Comparison of ENCODE assay signal across 8 mouse cellular contexts in genomic region chr11:119036934-119037779, GRCm38 (mm10). TPM values are rescaled to one million over a fixed set of nuclear protein-coding genes. Genes with fewer than 3 reads are reported as not detected.
DNase-seq lines count a peak whose midpoint lies in the region; ATAC-seq and TF ChIP-seq lines count a peak whose summit lies in the region.

No protein-coding gene starts in this region.

- ATAC-seq in forebrain, postnatal 0 days = no peak
- no peak for ATAC-seq in limb, embryonic 13.5 days (ENCODE audit: low FRiP score, low read depth)
- ATAC-seq in neural tube, embryonic 15.5 days (ENCODE audit: low FRiP score) = no peak

- peaks cover 7% of the 10 kb centered on the region; the same call in 1 of the 2 replicates for H3K36me3 ChIP-seq in forebrain, postnatal 0 days (ENCODE audit: insufficient read depth)
- H3K36me3 ChIP-seq in limb, embryonic 13.5 days = peaks cover 10% of the 10 kb centered on the region
- H3K36me3 ChIP-seq in neural tube, embryonic 15.5 days = peaks cover 8% of the 10 kb centered on the region

- peaks cover 21% of the 10 kb centered on the region for H3K4me1 ChIP-seq in forebrain, postnatal 0 days (ENCODE audit: insufficient read depth)
- H3K4me1 ChIP-seq in limb, embryonic 13.5 days = peaks cover 73% of the 10 kb centered on the region
- peaks cover 71% of the 10 kb centered on the region for H3K4me1 ChIP-seq in neural tube, embryonic 15.5 days

- H3K27me3 ChIP-seq in forebrain, postnatal 0 days (ENCODE audit: insufficient read depth, low read length) = peaks cover 47% of the 10 kb centered on the region
- peaks cover 59% of the 10 kb centered on the region for H3K27me3 ChIP-seq in limb, embryonic 13.5 days
- peaks cover 68% of the 10 kb centered on the region for H3K27me3 ChIP-seq in neural tube, embryonic 15.5 days (replicated peaks)

- H3K9ac ChIP-seq in forebrain, postnatal 0 days = peak overlapping the region; percentile 14; the same call in 1 of the 2 replicates
- peak overlapping the region; percentile 71 for H3K9ac ChIP-seq in limb, embryonic 13.5 days
- peak overlapping the region; percentile 29 for H3K9ac ChIP-seq in neural tube, embryonic 15.5 days (replicated peaks)

- WGBS in forebrain, postnatal 0 days = 12% methylated on average over 57 of the region's 57 CpGs
- WGBS in limb, embryonic 13.5 days = 2% methylated on average over 57 of the region's 57 CpGs
- WGBS in neural tube, embryonic 15.5 days = 7% methylated on average over 57 of the region's 57 CpGs

- peak overlapping the region; percentile 35 for H3K4me3 ChIP-seq in forebrain, postnatal 0 days (ENCODE audit: low read depth, low read length)
- peak overlapping the region; percentile 55 for H3K4me3 ChIP-seq in limb, embryonic 13.5 days
- peak overlapping the region; percentile 41 for H3K4me3 ChIP-seq in neural tube, embryonic 15.5 days (replicated peaks)

- TF ChIP-seq CTCF in forebrain, postnatal 0 days (IDR thresholded peaks at IDR 0.05; ENCODE audit: low read depth) = no peak

- H3K9me3 ChIP-seq in forebrain, postnatal 0 days (ENCODE audit: low read length) = no peaks in the 10 kb centered on the region
- no peaks in the 10 kb centered on the region for H3K9me3 ChIP-seq in limb, embryonic 13.5 days
- no peaks in the 10 kb centered on the region for H3K9me3 ChIP-seq in neural tube, embryonic 15.5 days (replicated peaks)

- DNase-seq in heart, adult 11 months = peak; percentile 94
- no peak for DNase-seq in heart, postnatal 25 days (ENCODE audit: low spot score)
- DNase-seq in ZHBTc4 (ENCODE audit: low read depth, low spot score) = peak; percentile 75
- DNase-seq in forebrain, postnatal 0 days = no peak
- DNase-seq in frontal cortex, adult 2 months (ENCODE audit: extremely low spot score in 1 of 2, low spot score in 1 of 2) = no peak
- no peak for DNase-seq in right cerebral cortex, postnatal 36 days (ENCODE audit: low spot score in 2 of 2)

- H3K27ac ChIP-seq in forebrain, postnatal 0 days (ENCODE audit: low read depth, low read length) = no peak overlapping the region
- no peak overlapping the region for H3K27ac ChIP-seq in limb, embryonic 13.5 days
- no peak overlapping the region for H3K27ac ChIP-seq in neural tube, embryonic 15.5 days (replicated peaks)

- intact Hi-C loops in heart, postnatal 25 days (cut with DNase I) = no loop called here

- H3K4me2 ChIP-seq in forebrain, postnatal 0 days (ENCODE audit: low read depth) = peak overlapping the region; percentile 56
- H3K4me2 ChIP-seq in limb, embryonic 13.5 days (replicated peaks) = peak overlapping the region; percentile 94
- H3K4me2 ChIP-seq in neural tube, embryonic 15.5 days = peak overlapping the region; percentile 66

RNA-seq across cellular contexts. Expression of gene Cbx8, which starts 3.6 kb away (rescaled TPM):
- total RNA-seq in heart, postnatal 25 days (2021) = 1 to 10 TPM; 4.4 to 7.6 TPM
- total RNA-seq in forebrain, postnatal 0 days (2014; rRNA removed) = 14.2 and 21.9 TPM in 2 replicates
- polyA plus RNA-seq in forebrain, postnatal 0 days (2015; fragmentation: Nextera tagmentation; extraction: Ambion mirVana) = 5.3 and 8.5 TPM in 2 replicates
- 9.4 and 10.6 TPM in 2 replicates for polyA plus RNA-seq in limb, embryonic 13.5 days (2015; fragmentation: Nextera tagmentation; extraction: Ambion mirVana)
- 7.2 and 7.3 TPM in 2 replicates for polyA plus RNA-seq in neural tube, embryonic 15.5 days (2015; fragmentation: Nextera tagmentation; extraction: Ambion mirVana)
- 6.9 and 7.6 TPM in 2 replicates for polyA plus RNA-seq in frontal cortex, adult 2 months (2012; rRNA removed)

RNA-seq across cellular contexts. Expression of gene Cbx2, which starts 14.4 kb away (rescaled TPM):
- 1 to 10 TPM; 3.8 to 3.9 TPM for total RNA-seq in heart, postnatal 25 days (2021)
- 9.2 and 15.2 TPM in 2 replicates for total RNA-seq in forebrain, postnatal 0 days (2014; rRNA removed)
- 6.4 TPM in 2 replicates for polyA plus RNA-seq in forebrain, postnatal 0 days (2015; fragmentation: Nextera tagmentation; extraction: Ambion mirVana)
- polyA plus RNA-seq in limb, embryonic 13.5 days (2015; fragmentation: Nextera tagmentation; extraction: Ambion mirVana) = 62.8 and 66.7 TPM in 2 replicates
- 8.3 and 13.3 TPM in 2 replicates for polyA plus RNA-seq in neural tube, embryonic 15.5 days (2015; fragmentation: Nextera tagmentation; extraction: Ambion mirVana)
- 2.8 and 3.3 TPM in 2 replicates for polyA plus RNA-seq in frontal cortex, adult 2 months (2012; rRNA removed)

RNA-seq across cellular contexts. Expression of gene Cbx4, which starts 48.9 kb away (rescaled TPM):
- 10 to 100 TPM; 14.0 to 14.8 TPM for total RNA-seq in heart, postnatal 25 days (2021)
- total RNA-seq in forebrain, postnatal 0 days (2014; rRNA removed) = 36.1 and 38.6 TPM in 2 replicates
- polyA plus RNA-seq in forebrain, postnatal 0 days (2015; fragmentation: Nextera tagmentation; extraction: Ambion mirVana) = 21.7 and 26.1 TPM in 2 replicates
- 10.7 and 11.3 TPM in 2 replicates for polyA plus RNA-seq in limb, embryonic 13.5 days (2015; fragmentation: Nextera tagmentation; extraction: Ambion mirVana)
- 20.2 and 24.2 TPM in 2 replicates for polyA plus RNA-seq in neural tube, embryonic 15.5 days (2015; fragmentation: Nextera tagmentation; extraction: Ambion mirVana)
- 45.4 and 46.4 TPM in 2 replicates for polyA plus RNA-seq in frontal cortex, adult 2 months (2012; rRNA removed)

RNA-seq across cellular contexts. Expression of gene Enpp7, which starts 49.2 kb away (rescaled TPM):
- total RNA-seq in heart, postnatal 25 days (2021) = not detected
- not detected in 2 replicates for total RNA-seq in forebrain, postnatal 0 days (2014; rRNA removed)
- polyA plus RNA-seq in forebrain, postnatal 0 days (2015; fragmentation: Nextera tagmentation; extraction: Ambion mirVana) = not detected in 2 replicates
- not detected in 2 replicates for polyA plus RNA-seq in limb, embryonic 13.5 days (2015; fragmentation: Nextera tagmentation; extraction: Ambion mirVana)
- not detected in 2 replicates for polyA plus RNA-seq in neural tube, embryonic 15.5 days (2015; fragmentation: Nextera tagmentation; extraction: Ambion mirVana)
- polyA plus RNA-seq in frontal cortex, adult 2 months (2012; rRNA removed) = 0.08 and 0.10 TPM in 2 replicates

Comparison
In these comparisons a context has a peak if more than half of its experiments do, and no peak if none do; other contexts are left out.
1. DNase-seq: peak in heart, adult 11 months (single experiment) and ZHBTc4 (single experiment); none in heart, postnatal 25 days (single experiment), forebrain, postnatal 0 days (single experiment), frontal cortex, adult 2 months (0 of 2) and right cerebral cortex, postnatal 36 days (0 of 2).
2. H3K9ac ChIP-seq: peak in every context shown above with its lines; median percentile 71 in limb, embryonic 13.5 days; 29 in neural tube, embryonic 15.5 days; 14 in forebrain, postnatal 0 days.
3. Peak in every context shown above with its lines, with median percentiles within 50 percentile points of each other: H3K4me2 ChIP-seq and H3K4me3 ChIP-seq.